Mouse (Mus musculus) ovary, postnatal 14 days (tissue): ENCODE data around the gene Cdkal1.

Experiments
- DNase-seq: peaks from one replicate; pipeline ENCODE4 v3.0.0; 2022; ENCODE audit warnings: low spot score

Gene Cdkal1

GRCm38 (mm10) chr13:29699896-29700295 is 155.6 kb downstream of the Cdkal1 start:
- no peak for DNase-seq

DNA sequence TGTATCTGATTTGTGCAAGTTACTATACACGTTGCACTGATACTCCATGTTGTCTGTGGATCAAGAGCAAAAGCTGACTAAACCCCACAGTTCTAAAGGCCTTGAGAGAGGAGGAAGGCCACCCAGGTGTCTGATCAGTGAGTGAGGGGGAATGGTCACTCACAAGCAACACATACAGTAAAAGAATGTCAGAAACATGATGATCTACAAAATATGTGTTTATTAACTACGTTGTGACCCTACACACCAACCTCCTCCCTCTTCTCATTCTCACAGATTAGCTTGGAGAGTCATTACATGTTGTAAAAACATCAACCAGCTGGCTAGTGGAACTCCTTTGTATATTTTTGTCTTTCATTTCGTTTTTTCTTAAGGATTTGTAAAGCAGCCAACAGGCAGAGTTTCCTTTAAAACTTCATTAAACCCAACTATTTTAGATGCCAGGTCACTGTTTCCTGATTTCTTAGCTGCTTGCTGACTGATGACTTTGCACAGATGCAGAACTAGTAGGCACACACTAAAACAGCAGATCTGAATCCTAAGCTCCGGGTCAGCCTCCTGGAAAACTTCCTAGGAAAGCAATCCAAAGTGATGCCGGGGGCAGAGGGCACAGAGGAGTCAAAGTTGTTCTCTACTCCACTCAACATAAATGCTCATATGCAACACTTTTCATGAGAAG is 157.0 kb downstream of the Cdkal1 start:
- no peak for DNase-seq

DNA sequence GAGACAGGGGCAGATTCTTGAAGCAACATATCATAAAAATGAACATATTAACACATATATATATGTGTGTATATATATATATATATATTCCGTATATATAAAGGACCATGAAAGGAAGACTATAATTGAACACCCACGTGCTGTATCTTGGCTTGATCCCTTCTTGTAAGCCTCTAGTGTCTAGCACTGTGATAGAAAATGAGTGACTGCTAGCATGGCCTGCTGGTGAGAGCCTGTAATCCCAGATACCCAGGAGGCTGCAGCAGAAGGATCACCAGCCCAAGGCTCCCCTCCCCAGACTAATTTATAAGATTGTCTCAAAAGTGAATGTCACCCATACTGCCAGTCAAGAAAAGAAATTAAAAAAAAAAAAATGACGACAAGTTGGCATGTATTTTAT is 158.2 kb downstream of the Cdkal1 start:
- no peak for DNase-seq

GRCm38 (mm10) chr13:29690734-29691133 is 164.7 kb downstream of the Cdkal1 start:
- no peak for DNase-seq

DNA sequence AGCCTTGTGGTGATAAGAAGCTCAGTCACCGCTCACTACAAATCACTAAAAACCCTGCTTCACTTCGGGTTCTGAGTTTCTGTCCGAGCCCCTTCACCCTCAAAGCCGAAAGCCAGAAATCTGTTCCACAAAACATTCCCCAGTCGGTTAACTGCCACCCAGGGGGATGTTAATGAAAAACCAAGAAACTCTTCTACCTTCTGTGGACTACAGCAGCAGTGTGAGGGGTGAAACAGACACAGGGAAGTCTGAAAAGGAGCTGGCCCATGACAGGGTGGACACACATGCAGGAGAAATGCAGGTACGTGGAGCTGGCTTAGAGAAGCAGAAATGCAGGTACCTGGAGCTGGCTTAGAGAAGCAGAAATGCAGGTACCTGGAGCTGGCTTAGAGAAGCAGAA is 166.6 kb downstream of the Cdkal1 start:
- DNase-seq: no peak

DNA sequence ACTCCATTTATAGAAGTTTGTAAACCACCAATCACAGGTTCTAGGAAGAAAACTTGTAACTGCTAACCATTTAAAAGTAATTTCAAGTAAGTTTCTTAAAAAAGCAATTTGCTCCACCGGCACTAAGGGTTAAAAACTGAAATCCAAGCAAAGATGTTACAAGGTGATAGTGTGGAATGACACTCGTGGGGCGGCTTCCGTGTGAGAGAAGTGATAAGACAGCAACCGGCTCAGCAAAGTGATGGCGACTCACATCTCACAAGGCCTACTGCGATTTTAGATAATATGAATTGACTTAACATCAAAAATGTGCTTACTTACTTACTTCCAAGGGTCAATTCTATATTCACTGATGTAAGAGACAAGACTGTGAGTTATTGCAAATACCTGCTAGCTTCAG is 167.6 kb downstream of the Cdkal1 start:
- DNase-seq: no peak

GRCm38 (mm10) chr13:29679479-29680186 is 175.8 kb downstream of the Cdkal1 start:
- DNase-seq: no peak

DNA sequence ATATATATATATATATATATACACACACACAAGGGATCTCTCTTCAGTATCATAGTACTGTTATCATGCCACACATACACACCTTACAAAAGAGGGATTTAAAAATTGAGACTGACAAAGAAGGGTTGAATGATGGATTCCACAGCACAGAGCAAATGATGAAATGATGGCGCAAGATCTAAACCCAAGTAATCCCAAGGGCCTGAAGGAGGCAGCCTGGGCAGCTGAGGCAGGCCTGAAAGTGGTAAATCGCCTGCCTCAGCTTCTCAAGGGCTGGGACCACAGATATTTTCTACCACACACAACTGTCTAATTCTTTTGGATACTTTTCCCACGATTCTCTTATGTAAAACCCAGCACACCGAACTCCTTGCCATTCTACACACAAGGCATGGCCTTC is 177.9 kb downstream of the Cdkal1 start:
- no peak for DNase-seq

DNA sequence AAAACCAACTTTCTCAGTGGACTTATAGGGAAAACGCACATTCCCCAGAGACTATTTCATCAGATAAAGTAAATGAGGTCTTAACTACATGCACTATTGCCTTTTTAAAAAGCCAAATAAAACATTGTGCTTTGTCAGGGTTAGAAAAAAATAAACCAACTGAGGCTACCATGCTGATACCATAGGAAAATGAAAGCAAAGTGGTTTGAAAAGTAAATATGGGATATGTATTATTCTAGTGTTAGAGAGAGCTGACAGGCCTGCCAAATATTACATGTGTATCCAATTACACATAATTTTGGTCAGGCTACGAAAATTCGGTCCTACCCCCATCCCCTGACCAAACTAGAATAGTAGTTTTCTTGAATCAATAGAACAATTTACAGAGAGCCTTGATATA is 184.8 kb downstream of the Cdkal1 start:
- DNase-seq: no peak

DNA sequence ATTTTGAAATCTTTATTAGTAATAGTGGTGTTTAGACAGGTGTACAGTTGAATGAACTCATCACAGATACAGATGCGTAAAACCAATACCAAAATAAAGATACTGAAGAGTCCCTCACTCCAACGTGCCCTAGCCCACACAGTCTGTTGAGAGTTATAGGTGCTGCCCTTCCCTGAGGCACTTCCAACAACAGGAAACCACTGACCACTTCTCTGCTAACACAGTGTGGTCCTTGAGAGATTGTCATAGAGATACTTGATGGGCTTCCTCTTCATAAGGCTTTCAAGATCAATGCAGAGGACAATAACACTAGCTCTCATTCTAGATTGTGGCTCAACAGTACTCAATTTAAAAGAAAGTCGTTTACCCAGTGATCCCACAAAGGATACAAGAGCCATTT is 191.6 kb downstream of the Cdkal1 start:
- DNase-seq: no peak

- DNase-seq: no peak
Observed at GRCm38 (mm10) chr13:29655841-29656365, 199.6 kb downstream of the Cdkal1 start.

DNA sequence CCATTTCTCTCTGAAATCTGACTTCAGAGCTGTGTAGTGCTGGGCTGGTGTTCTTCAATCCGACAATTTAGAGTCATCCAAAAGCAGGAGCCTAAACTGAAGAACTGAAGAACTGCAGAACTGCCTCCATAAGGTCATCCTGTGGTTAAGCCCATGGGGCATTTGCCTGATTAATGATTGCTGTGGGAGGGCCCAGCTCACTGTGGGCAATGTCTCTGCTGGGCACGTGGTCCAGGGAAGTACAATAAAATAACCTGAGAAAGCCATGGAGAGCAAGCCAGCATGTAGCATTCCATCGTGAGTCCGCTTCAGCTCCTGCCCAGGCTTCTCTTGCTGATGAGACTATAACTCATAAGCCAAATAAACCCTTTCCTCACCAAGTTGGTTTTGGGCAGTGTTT is 202.1 kb downstream of the Cdkal1 start:
- no peak for DNase-seq

DNA sequence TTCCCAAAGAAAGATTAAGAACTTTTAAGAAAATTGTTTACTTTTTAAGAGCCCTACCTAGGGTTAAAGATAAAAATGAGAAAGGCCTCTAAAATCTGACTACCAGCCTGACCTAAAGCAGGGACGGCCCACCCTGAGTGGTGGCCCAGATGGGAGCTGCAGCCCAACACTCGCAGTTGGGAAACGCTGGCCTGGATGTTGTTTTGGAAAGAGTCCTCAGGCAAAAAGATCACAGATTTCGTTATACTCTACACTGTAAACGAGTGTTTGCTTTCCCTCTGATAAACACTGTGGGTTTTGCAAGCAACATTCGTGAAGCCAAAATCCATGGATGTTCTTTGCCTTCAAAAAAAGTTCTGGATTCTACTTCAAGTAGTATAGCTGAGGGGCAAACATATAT is 202.7 kb downstream of the Cdkal1 start:
- DNase-seq: no peak

DNA sequence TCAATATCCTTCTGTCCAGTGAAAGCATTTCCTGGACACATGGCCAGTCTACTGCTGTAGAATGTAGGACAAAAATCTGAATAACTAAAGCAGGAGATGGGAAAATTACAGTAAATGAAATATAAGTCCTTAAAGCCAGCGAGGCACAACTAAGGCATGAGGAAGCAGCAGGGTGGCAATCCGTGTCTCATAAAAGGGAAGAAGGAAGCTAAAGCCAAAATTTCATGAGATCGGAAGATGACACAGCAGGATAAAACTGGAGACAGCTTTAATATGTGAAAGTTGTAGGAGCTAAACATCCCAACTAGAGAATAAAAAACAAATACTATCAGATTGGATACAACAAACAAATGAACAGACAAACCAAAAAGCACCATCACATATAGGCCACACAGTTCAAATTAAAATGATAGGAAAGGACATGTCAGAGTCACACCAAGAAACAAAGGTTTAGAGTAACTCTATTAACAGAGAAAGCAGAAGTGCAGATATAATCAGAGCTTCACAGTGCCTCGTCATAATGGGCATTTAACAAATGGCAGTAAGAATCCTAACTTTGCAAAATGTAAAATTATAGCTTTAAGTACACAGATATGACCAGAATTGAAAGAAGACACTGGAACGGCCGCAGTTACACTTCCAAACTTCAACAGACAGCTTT is 204.8 kb downstream of the Cdkal1 start:
- no peak for DNase-seq

DNA sequence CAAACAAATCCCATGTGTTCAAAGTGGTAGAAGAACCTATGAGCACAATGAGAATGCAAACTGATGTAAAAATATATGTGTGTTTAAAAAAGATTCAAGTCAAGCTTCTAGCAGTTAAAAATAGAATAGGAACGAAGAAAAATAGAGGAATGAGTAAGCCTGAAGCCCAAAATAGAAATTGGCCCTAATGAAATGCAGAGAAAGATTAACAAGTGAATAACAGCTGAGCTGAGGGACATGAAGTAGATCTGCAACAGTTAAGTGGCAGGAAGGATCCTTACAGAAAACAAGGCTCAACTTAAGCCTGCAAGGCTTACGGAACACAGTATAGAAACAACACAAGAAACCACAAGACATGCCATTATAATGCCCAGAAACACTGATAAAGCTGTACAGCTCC is 205.9 kb downstream of the Cdkal1 start:
- DNase-seq: no peak

- DNase-seq: no peak
Observed at GRCm38 (mm10) chr13:29642226-29642625, 213.2 kb downstream of the Cdkal1 start.

- no peak for DNase-seq
Observed at GRCm38 (mm10) chr13:29641200-29641599, 214.3 kb downstream of the Cdkal1 start.

GRCm38 (mm10) chr13:29640186-29640585 is 215.3 kb downstream of the Cdkal1 start:
- DNase-seq: no peak

DNA sequence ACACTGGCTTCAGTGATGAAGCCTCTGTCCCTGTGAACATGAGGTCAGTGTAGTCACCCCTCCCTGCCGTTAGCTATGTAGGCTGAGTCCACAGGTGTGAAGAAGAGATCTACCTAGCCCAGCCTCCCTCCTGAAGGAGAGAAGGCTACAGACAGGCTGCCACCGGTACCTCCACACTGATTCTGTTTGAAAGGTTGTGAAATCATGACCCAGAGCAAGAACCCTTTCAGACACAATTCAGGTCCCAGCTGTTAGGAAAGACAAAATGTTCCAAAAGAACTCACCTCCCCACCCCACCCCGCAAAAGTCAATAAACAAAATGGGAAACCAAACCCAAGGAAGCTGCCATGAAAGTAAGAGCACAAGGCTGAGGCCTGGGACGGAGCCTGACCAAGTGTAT is 217.2 kb downstream of the Cdkal1 start:
- DNase-seq: no peak

GRCm38 (mm10) chr13:29637788-29638187 is 217.7 kb downstream of the Cdkal1 start:
- DNase-seq: peak; percentile 15

GRCm38 (mm10) chr13:29635581-29635980 is 219.9 kb downstream of the Cdkal1 start:
- DNase-seq: no peak

DNA sequence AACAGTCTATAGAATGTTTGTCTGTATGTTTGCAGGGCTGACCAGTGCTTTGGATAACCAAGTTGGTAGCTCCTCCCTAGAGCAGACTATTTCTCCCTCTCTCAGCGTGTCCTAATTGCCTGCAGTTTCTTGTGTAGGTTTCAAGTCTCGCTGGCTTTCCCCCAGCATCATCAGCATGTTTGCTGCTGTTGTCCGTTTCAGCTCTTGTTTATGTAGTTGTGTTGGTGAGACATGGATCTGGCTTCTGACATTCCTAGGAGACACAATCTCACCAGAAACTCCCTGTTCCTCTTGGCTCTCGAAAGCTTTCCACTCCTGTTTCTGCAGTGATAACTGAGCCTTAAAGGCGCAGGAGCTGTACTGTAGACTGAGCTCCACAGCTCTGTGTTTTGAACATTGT is 224.1 kb downstream of the Cdkal1 start:
- no peak for DNase-seq

DNA sequence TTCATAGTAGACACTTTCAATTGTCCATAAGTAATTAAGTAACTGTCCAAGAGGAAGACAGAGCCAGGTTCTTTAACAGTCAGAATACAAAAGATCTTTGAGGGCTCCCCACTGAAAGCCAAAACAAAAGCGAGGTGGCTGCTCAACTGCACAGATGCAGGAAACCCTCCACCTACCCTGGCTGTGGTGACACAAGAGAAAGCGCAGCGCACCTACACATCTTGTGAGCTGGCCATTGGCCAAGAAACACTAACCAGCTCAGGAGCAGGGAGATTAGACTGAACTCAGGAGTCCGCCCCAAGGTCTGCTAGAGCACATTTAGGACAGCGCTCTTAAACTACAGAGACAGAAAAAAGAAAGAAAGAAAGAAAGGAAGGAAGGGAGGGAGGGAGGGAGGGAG is 226.9 kb downstream of the Cdkal1 start:
- no peak for DNase-seq
